Mouse (Mus musculus) adrenal gland, postnatal 14 days (tissue): ENCODE results near the gene Fgfr2. TPM values are rescaled to one million over a fixed set of nuclear protein-coding genes. Genes with fewer than 3 reads are reported as not detected.

Source experiments
- DNase-seq: peaks from one replicate; pipeline ENCODE4 v3.0.0; 2021; ENCODE audit warnings: mixed read lengths
- total RNA-seq: library from RNA; stranded (reverse); gene quantifications from 2 replicates; pipeline ENCODE4 v1.2.3, GENCODE M21; 2021

Gene Fgfr2
- total RNA-seq, 1 experiment from 2014 or later = 227 TPM

DNA sequence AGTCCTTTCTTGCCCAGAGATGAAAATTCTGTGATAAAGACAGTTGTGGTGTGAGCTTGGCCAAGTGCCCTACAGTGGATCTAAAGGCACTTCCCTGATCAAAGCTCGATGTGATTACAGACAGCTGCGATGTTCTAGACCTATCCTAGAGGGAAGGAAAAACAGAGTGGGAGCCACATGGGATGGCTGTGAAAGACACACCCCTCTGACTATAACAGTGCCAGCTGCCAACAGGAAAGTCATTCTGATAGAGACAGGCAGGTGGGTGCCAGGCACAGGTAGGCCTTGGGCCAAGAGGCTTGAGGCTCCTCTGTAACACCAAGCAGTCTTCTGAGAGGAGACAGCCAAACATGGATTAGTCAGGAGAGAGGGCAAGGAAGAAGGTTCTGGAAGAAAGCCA lies 2104.0 kb downstream of the Fgfr2 start:
- DNase-seq = no peak

DNA sequence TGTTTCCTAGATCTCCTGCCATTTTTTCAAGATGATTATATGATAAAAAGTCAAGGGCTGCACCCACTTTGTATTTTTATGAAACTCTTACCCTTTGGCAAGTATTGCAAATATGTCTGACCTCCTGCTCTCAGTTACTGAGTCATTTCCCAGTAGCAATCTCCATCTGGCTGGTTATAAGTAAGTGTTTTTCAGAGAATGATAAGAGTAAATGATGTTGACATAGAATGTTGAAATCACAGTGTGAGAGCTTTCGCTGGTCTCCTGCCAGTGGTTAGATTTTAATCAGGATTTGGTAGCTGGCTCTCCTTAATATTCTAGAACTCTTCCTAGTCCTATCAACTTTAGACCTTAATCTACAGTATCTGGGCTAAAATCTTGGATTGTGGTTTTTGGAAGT lies 2111.2 kb downstream of the Fgfr2 start:
- DNase-seq = peak; percentile 42

DNA sequence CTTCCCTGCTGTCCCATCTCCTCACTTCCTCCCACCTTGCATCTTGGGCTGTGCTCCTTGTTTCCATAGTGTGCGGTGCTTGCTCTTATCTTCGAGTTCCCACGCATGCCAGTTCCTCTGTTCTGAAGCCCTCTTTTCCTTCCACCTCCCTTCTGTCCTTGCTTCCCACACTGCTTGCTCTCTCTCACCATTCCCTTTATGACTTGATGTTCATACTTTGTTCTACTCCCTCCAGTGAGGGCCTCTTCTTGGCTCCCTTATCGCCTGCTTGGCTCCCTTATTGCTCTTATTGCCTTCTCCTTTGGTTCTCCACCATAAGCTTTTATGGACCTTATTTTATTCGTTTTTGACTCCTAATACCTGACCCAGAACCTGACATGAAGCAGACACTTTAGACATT lies 2114.0 kb downstream of the Fgfr2 start:
- no peak for DNase-seq

- DNase-seq = no peak
Observed at GRCm38 (mm10) chr7:131007221-131007620, 2115.9 kb downstream of the Fgfr2 start.

DNA sequence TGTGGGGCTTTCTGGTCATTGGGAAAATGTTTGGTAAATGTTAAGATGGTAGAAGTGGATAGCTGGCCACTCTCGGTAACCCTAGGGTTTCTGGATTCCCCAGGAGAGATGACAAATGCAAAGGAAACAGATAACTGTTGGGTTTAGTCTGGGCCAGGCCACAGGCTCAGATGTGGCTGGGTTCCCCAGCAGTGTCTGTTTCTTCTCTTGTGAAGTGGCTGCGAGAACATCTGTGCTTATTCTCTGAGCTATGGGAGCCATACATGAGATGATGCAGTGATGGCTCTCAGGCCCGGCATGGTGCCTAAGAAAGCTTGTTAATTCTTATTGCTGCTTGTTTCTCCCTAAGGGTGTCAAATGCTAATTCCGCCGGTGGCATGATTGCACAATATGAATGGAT lies 2119.1 kb downstream of the Fgfr2 start:
- no peak for DNase-seq

GRCm38 (mm10) chr7:131001976-131002726 lies 2121.0 kb downstream of the Fgfr2 start:
- DNase-seq = no peak

DNA sequence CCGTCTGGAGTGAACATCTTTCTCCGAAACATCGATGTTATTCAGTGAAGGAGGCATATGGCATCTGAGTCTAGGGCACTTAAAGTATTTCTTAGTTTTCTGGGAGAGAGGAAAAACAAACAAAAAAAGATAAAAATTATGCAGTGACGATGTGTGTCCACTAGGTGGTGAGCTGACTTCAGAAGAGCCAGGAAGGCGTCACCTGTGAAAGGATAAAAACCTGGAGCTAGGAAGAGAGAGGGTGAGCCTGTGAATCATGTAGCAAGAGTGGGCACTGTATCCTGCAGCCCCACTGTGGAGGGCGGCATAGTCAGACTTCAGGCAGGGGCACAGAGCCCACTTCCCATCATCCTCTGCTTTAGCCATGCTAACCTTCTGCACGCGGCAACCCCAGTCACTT lies 2129.2 kb downstream of the Fgfr2 start:
- no peak for DNase-seq

DNA sequence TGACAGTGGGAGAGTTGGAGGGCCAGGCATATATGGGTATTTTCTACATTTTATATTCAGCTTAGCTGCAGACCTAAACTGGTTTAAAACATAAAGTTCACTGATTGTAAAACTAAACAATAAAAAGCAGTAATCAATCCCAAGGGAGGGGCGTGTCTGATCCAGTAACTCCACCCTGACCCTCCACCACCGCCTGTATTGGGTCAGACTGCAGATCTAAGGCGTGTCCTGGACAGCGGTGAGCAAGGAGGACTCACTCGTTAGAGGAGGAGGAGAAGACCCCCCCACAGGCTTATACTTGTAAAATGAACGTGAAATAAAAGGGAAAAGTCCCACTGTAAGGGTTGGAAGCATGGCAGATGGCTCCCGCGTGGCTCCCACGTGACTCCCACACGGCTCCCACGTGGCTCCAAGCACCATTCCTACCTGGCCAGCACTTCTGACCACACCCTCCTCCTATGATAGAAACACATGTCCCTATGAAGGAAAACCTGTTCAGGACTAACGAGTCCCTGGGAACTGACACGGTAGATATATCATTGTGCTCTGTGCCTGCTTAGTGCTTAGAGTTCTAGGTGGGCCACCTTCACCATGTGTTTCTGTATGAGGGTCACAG lies 2131.9 kb downstream of the Fgfr2 start:
- no peak for DNase-seq

DNA sequence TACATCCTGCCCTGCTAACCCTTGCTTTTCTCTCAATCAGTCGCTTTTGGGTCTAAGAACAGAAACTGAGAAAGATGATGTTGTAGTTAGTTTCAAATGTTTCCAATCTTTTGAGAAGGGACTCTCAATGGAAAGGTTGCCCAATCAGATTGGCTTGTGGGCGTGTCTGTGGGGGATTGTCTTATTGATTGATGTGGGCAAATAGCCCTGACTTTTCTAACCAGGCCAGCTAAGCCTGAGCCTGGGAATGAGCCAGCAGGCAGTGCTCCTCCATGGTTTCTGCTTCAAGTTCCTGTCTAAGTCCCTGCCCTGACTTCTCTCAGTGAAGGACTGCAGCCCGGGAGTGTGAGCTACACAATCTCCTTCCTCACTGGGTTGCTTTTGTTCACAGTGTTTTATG lies 2133.8 kb downstream of the Fgfr2 start:
- peak; percentile 66 for DNase-seq

- no peak for DNase-seq
Observed at GRCm38 (mm10) chr7:130988146-130988545, 2135.0 kb downstream of the Fgfr2 start.

GRCm38 (mm10) chr7:130985716-130986115 lies 2137.4 kb downstream of the Fgfr2 start:
- DNase-seq = peak; percentile 60

DNA sequence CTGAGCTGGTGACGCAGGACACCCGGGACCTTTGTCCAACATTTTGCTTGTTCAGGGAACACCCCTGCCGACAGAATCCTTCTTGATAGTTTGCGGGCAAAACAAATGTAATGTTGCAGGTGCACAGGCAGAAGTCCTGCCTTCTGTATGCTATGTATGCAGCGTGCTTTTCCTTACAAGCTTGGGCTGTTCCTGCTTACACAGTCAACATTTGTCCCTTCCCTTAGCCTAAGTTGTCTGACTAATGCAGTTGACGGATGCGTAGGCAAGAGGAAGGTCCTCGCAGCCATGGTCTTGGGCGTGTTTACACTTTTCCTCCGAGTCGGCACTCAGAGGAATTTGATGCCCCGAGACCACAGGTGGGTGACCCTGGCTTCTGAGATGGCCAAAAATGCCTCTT lies 2138.0 kb downstream of the Fgfr2 start:
- DNase-seq = no peak

GRCm38 (mm10) chr7:130984294-130984693 lies 2138.9 kb downstream of the Fgfr2 start:
- no peak for DNase-seq

DNA sequence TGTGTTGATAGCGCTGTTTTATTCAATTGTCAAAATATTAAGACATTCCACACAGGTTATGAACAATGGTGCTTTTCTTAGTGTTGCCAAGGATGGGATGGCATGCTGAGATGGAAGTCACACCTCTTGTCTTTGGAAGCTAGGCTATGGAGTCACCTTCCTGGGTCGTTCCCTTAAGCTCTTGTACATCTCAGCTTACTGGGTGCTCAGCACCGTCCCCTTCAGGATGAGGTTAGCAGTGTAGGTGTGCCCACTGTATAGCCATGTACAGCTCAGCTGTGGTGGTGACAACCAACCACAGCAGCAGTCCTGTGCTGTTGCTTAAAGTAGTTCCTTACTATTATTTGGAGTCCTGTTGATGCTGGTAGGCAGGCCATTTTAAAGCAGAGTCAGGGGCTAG lies 2140.3 kb downstream of the Fgfr2 start:
- no peak for DNase-seq

DNA sequence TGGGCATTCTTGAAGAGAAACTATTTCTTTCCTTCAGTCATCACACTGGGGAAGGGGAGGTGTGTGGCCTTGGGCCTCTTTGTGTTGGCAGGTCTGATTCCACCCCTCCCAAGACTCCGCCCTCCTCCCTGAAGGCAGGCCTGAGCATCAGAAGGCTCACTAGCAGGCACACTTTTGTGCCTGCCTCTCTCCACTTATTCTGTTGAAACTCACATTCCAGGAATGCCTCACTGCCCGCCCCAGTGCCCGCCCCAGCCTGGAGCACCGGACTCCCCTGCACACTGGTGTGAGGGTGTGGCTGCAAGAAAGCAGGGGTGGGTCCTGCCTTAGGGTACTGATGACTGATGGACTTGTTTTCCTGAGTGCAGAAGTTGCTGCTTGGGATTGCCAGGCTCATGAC lies 2140.8 kb downstream of the Fgfr2 start:
- DNase-seq = peak; percentile 22

- peak; percentile 75 for DNase-seq
Observed at GRCm38 (mm10) chr7:130980130-130980529, 2143.0 kb downstream of the Fgfr2 start.

DNA sequence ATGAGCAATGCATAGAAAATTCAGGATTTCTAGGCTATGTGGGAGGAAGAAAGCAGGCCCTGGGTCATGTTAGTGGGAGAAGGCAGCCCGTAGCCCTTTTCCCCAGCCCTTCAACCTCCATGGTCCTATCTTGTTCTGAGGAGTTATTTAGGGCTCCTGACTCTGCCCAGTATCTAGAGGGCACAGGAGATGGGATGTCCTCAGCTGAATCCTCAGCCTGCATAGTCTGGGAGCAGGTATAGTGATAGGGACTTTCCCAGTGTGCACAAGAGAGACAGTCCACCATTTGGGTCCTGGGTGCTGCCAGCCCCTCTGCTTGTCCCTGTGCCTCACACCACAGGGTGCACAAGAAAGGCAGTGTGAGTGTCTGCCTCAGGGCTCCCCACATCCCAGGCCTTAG lies 2144.6 kb downstream of the Fgfr2 start:
- no peak for DNase-seq

DNA sequence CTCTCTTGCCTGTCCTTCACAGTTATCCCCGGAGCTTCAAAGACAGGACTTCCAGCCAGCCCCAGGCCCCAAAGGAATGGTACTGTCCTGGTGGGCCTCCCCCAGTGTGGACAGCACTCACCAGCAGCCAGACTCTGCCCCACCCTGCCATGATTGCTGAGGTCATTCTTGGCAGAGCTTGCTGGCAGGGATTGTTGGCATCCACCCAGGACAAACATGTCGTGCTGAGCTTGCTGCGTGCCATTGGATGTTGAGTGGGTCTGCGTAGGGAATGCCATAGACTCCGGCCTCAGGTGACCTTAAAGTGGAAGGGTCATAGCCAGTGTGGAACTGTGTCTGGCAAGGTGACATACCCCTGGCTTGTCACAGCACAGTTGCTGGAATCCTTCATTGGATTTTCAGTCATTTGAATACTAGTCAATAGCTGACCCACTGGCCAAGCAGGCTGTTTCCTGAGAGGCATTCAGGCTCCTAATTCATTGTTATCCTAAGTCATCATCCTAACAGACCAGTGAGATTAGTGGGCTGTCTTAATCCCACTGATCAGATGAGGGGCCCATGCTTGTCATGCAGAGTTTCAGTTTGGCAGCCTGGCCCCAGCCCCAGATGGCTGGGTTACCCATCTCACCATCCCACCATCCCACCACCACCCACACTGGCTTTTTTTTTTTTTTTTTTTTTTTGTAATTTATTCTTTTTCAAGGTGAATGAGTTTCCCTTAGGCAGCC lies 2145.2 kb downstream of the Fgfr2 start:
- DNase-seq = peak; percentile 92

GRCm38 (mm10) chr7:130976305-130976935 lies 2146.7 kb downstream of the Fgfr2 start:
- peak; percentile 85 for DNase-seq

DNA sequence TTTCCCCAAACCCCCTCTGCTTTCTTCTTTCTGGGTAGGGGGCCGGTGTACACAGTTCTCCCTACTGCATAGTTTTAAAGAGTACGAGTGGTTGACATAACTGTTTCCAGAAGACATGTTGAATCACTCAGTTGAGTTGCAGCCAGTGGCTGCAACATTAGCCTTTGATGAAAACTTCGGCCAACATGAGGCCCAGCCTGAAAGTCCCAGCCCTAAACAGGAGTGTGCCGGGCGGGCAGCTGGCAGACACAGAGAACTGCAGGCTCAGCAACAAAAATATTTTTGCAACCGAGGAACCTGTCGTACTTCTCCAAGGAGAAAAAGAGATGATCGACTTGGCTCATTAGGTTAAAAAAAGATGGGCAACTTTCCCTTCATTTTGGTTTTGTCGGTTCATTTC lies 2150.4 kb downstream of the Fgfr2 start:
- DNase-seq = no peak

DNA sequence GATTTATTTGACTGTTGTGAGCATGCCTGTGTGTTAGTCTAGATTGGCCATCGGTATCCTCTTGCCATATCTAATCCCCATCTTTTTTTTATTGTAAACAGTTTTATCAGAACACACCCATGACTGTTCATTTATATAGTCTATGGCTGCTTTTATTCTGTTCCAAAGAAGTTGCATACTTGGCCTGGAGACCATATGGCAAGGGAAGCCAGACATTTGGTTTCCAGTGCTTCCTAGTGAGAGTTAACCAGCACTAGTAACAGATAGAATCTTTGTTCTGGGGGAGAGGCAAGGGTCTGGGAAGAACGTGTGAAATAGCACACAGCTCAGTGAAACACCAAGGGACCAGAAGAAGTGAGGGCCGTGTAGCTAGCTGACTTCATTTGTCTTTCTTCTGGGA lies 2153.6 kb downstream of the Fgfr2 start:
- DNase-seq = no peak

DNA sequence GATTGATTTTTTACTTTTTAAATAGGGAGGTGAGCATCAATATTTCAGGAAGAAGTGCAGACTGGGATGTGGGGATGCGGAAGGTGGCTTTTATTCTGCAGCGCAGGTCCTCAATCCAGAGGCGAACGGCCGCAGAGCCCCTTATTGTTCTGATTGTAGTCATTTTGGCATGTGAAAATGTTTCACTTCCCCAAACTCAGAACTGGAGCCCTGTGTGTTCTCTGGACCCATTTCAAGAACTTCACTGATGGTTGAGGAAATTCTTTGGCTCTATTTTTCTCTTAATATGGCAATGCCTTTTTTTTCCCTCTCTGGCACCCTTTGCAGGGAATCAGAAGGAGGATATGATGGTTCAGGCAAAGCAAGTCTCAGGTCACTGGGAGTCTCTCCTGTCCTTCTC lies 2154.1 kb downstream of the Fgfr2 start:
- DNase-seq = no peak

DNA sequence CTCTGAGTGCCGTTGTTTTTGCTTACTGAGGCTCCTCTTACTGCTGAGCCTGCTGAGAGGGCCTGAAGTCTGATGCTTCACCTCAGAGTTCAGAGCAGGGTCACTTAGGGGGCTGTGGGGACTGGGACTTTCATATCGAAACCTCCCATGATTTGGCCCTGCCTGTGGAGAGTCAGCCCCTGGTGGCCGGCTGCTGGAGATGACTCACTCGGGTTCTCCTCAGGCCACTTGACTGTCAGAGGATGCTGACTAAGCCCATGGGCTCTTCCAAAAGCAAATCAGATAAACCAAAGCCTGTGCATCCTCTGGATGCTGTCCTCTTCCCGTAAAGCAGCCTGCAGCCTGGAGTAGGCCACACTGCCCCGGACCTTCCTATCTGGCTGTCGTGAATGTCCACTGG lies 2154.6 kb downstream of the Fgfr2 start:
- peak; percentile 76 for DNase-seq
